Mouse (Mus musculus): ENCODE measurements at regions not wholly inside any gene's neighbourhood (a gene's known extent, or its start where the extent isn't known, plus 50 kb on each side); places are given as distances from the start of the nearest gene placed in this dataset.

DNA sequence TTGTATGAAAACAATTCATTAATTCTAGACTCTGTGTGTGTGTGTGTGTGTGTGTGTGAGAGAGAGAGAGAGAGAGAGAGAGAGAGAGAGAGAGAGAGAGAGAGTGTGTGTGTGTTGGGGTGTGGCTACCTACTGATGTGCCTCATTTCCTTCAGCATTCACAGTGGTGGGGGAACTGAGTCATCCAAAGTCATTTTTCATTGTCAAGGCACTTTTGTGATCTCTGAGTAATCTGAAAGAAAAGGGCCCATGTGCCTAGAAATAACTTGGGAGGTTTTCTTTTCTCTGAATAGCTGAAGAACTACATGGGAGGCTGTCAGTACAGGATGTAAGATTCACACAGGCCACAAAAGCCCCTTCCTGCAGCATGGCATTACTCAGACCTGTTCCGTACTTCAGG is 159.3 kb upstream of the Pter start:
- 69% methylated on average over 1 of the region's 1 CpGs for WGBS

DNA sequence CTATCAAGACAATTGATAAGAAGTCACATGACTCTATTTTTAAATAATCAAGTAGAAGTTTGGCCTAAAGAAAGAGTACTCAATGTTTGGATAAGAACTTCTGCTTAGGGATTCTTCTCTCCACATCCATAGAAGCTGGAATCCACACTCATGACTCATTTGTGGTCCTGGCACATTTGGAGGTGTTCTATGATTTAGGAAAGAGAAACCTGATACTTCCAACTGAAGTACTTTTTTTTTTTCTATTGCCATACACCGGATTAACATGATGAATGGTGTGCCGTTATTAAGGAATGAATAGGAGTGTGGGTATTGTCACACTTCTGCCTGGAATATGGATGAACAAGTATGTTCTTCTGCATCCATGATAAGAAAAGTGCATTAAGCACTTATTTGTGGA is 158.5 kb upstream of the Pter start:
- no peak for ATAC-seq (ENCODE audit: low FRiP score, low read depth)
- WGBS = 81% methylated on average over 2 of the region's 2 CpGs
- no peaks in the 10 kb centered on the region for H3K9me3 ChIP-seq

More for the DNA sequence above, 159.3 kb upstream of the Pter start:
- Histone ChIP-seq H3K27me3 (no peaks in the 10 kb centered on the region), H3K27ac (replicated peaks) (no peak overlapping the region), H3K4me2 (no peak overlapping the region), H3K36me3 (no peaks in the 10 kb centered on the region), H3K4me3 (no peak overlapping the region), H3K4me1 (replicated peaks) (no peaks in the 10 kb centered on the region), H3K9me3 (no peaks in the 10 kb centered on the region), H3K9ac (no peak overlapping the region)
- no peak for ATAC-seq (ENCODE audit: low FRiP score, low read depth)

DNA sequence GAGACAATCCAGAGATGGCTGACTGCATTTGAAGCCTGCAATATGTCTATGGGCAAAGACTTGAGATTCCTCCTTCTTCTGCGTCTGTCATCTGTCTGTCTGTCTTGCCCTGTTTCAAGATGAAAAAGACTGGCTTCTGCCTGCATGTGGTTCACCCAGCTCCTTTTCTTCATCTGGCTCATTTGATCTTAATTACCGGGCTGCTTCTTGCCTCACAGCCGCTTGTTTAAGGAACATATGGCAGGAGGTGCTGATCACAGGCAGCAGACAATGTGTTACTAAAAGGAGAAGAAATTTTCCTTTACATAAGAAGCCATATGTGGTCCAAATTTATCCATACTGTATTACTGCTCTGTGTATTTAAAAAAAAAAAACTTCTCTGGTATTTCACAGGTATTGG is 147.0 kb upstream of the Pter start:
- Histone ChIP-seq H3K27me3 (no peaks in the 10 kb centered on the region), H3K9me3 (no peaks in the 10 kb centered on the region), H3K4me2 (no peak overlapping the region), H3K4me1 (replicated peaks) (no peaks in the 10 kb centered on the region), H3K36me3 (no peaks in the 10 kb centered on the region), H3K27ac (replicated peaks) (no peak overlapping the region), H3K9ac (no peak overlapping the region), H3K4me3 (no peak overlapping the region)
- ATAC-seq (ENCODE audit: low FRiP score, low read depth) = no peak
- WGBS = 65% methylated on average over 3 of the region's 3 CpGs

More for the DNA sequence above, 158.5 kb upstream of the Pter start:
- no peak overlapping the region for H3K9ac ChIP-seq
- no peaks in the 10 kb centered on the region for H3K4me1 ChIP-seq (replicated peaks)
- no peak overlapping the region for H3K4me2 ChIP-seq
- H3K27me3 ChIP-seq = no peaks in the 10 kb centered on the region
- H3K27ac ChIP-seq (replicated peaks) = no peak overlapping the region
- no peaks in the 10 kb centered on the region for H3K36me3 ChIP-seq
- H3K4me3 ChIP-seq = no peak overlapping the region

DNA sequence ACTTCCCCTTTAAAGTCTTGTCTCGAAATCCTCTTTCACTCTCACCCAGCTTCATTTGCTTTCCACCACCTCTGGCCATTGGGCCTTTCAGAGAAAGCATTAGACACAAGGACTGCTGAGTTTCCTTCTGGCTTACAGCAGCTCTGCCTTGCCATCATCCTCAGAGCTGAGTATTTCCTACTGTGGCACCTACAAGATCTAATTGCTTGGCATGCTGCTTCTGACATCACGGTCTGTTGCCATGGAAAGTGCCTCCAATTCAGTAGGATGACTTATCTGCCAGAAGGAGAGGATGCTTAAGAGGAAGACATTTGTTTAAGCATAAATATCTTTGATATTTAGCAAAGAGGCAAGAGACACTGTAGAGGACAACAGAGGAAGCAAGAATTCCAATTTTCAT is 146.1 kb upstream of the Pter start:
- 75% methylated on average over 2 of the region's 2 CpGs for WGBS

DNA sequence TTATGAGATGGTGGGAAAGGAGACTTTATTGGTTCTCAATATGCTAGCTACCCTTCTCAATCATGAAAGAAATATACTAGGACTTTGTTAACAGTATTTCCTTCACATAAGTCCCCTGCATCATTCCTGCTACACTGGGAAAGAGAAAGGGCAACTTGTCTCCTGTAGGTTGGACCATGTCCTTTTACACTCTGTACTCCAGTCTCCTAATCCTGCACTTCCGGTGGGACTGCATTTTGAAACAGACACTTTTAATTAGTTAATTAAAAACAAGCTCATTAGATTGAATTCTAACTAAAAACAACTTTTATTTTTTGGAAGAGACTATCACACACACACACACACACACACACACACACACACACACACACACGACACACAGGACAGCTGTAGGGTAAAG is 131.2 kb upstream of the Pter start:
- Histone ChIP-seq H3K4me1 (replicated peaks) (no peaks in the 10 kb centered on the region), H3K4me2 (no peak overlapping the region), H3K27ac (replicated peaks) (no peak overlapping the region), H3K36me3 (no peaks in the 10 kb centered on the region), H3K9ac (no peak overlapping the region), H3K27me3 (no peaks in the 10 kb centered on the region), H3K4me3 (no peak overlapping the region), H3K9me3 (no peaks in the 10 kb centered on the region; the same call in 1 of the 2 replicates)
- ATAC-seq (ENCODE audit: low FRiP score, low read depth) = no peak
- 84% methylated on average over 2 of the region's 2 CpGs for WGBS

More for the DNA sequence above, 146.1 kb upstream of the Pter start:
- H3K27me3 ChIP-seq = no peaks in the 10 kb centered on the region
- H3K36me3 ChIP-seq = no peaks in the 10 kb centered on the region
- no peak overlapping the region for H3K9ac ChIP-seq
- no peaks in the 10 kb centered on the region for H3K4me1 ChIP-seq (replicated peaks)
- H3K9me3 ChIP-seq = no peaks in the 10 kb centered on the region
- ATAC-seq (ENCODE audit: low FRiP score, low read depth) = no peak
- H3K27ac ChIP-seq (replicated peaks) = no peak overlapping the region
- H3K4me2 ChIP-seq = no peak overlapping the region
- H3K4me3 ChIP-seq = no peak overlapping the region

DNA sequence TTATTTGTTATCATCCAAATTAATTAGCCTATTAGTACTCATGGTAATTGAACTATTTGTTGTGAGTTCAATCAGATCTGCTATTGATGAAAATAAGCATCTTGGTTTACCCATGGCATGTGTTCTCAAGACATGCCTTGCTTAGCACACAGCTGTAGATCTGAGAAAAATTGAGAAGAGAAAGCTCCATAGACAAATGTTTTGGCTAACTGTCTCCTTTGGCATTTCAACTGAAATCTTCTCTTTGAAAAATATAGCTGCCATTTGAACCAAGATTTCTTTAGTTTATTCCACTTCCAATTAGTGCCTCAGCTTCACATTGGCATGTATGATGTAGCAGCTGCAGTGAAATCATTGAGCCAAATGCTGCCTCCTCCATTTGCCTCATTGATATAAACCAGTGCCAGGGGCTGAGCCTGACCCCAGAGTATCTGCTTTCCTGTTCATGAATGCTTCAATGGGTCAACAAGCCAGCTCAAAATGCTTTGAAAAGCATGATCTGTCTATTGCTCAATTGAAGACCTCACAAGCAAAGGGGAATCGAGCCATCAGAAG is 126.1 kb upstream of the Pter start:
- no peaks in the 10 kb centered on the region for H3K36me3 ChIP-seq
- no peak overlapping the region for H3K9ac ChIP-seq
- no peak overlapping the region for H3K4me2 ChIP-seq
- no peaks in the 10 kb centered on the region for H3K4me1 ChIP-seq (replicated peaks)
- 78% methylated on average over 1 of the region's 1 CpGs for WGBS
- no peaks in the 10 kb centered on the region for H3K9me3 ChIP-seq
- no peak overlapping the region for H3K4me3 ChIP-seq
- no peak overlapping the region for H3K27ac ChIP-seq (replicated peaks)
- no peaks in the 10 kb centered on the region for H3K27me3 ChIP-seq
- no peak for ATAC-seq (ENCODE audit: low FRiP score, low read depth)

DNA sequence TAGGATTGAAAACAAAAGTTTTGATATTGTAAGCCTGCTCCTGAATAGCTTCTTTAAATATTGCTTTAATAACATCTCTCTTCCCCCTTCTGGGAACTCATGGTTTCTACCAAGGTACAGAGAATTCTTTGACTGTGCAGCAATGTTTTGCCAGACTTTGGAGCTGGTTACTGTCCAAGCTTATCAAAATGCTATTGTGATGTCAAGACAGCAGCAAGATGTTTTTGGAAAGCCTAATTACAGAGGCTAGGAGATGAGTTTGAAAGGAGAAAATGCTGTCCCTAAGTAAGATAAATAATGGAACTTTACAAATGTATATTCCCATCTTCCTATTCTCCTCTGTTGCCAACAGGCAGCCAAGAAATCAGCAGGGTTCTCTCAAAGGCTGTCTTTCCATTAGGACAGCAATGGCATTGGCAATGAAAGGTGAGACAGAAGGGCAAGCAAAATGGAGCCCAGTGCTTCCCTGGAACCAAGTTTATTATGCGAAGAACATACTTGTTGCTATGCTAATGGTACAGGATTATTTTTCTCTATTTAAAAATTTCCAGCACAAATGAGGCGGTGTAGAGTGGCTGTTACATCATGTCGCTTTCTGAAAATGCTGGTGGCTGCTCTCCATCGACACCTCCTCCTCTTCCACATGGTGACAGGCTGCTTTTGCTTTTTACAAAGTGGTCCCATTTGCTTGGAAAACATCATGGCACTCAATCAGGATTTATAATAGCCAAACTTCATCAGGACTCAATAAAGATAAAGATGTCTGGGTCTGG is 124.5 kb upstream of the Pter start:
- no peak overlapping the region for H3K9ac ChIP-seq
- H3K36me3 ChIP-seq = no peaks in the 10 kb centered on the region
- no peak for ATAC-seq (ENCODE audit: low FRiP score, low read depth)
- no peaks in the 10 kb centered on the region for H3K9me3 ChIP-seq
- H3K4me1 ChIP-seq (replicated peaks) = no peaks in the 10 kb centered on the region
- H3K4me3 ChIP-seq = no peak overlapping the region
- no peak overlapping the region for H3K27ac ChIP-seq (replicated peaks)
- H3K4me2 ChIP-seq = no peak overlapping the region
- WGBS = 88% methylated on average over 4 of the region's 4 CpGs
- H3K27me3 ChIP-seq = no peaks in the 10 kb centered on the region

DNA sequence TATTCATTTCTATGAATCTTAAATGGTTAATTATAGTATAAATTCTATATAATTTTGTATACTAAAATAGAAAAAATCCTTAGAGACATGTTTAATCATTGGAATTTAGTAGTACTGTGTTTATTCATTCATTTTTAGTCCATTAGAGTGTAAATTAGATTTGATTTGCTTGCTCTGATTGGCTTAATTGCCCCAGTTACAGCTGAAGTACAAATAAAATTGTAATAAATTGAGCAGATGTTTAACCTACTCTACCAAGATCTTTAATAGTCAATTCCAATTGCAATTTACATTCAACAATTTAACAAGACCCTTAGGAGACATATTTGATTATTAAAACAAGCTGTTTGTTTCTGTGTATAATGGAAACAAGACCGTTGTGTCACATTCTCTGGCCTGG is 121.2 kb upstream of the Pter start:
- Histone ChIP-seq H3K4me2 (no peak overlapping the region), H3K4me1 (replicated peaks) (no peaks in the 10 kb centered on the region), H3K27ac (replicated peaks) (no peak overlapping the region), H3K36me3 (no peaks in the 10 kb centered on the region), H3K27me3 (no peaks in the 10 kb centered on the region), H3K9ac (no peak overlapping the region), H3K4me3 (no peak overlapping the region), H3K9me3 (no peaks in the 10 kb centered on the region)
- 58% methylated on average over 1 of the region's 1 CpGs for WGBS
- ATAC-seq (ENCODE audit: low FRiP score, low read depth) = no peak

DNA sequence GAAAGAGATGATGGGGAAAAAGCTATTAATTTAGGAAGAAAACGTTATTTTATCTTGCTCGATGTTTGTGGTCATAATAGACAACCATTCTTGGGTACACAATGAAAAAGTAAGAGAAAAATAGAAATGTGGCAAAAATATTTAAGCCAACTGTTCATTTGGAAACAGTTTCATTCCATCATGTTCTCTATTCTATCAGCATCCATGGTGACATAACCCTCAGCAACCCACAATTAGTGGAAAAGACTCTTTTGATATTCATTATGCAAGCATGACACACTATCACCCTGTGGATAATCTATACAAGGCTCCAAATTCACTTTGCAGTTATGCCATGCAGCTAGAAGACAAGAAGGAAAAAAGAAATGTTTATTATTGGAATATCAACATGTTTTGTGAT is 118.7 kb upstream of the Pter start:
- H3K9me3 ChIP-seq = no peaks in the 10 kb centered on the region
- no peak overlapping the region for H3K4me2 ChIP-seq
- no peak for ATAC-seq (ENCODE audit: low FRiP score, low read depth)
- WGBS = 82% methylated on average over 2 of the region's 2 CpGs
- H3K27ac ChIP-seq (replicated peaks) = no peak overlapping the region
- H3K36me3 ChIP-seq = no peaks in the 10 kb centered on the region
- no peaks in the 10 kb centered on the region for H3K4me1 ChIP-seq (replicated peaks)
- no peak overlapping the region for H3K4me3 ChIP-seq
- no peak overlapping the region for H3K9ac ChIP-seq
- no peaks in the 10 kb centered on the region for H3K27me3 ChIP-seq

DNA sequence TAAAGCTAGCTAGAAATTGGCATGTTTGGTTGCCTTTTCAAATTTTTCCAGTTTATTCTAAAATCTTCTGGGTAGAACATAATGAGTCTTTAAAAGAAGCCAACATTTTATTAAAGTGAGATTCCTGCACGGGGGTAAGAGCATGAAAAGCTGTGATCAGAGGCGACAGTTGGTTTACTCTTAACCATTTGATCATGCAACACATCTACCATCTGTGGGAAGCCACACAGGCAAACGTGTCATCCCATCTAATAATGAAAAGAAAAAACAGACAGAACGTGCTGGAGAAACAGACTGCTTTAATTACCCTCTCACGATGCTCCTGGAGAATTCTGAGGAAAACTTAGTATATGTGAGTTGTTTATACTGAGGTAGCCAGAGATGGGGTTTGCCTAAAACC is 115.4 kb upstream of the Pter start:
- Histone ChIP-seq H3K36me3 (no peaks in the 10 kb centered on the region), H3K9me3 (no peaks in the 10 kb centered on the region), H3K27me3 (no peaks in the 10 kb centered on the region), H3K27ac (replicated peaks) (no peak overlapping the region), H3K9ac (no peak overlapping the region), H3K4me1 (replicated peaks) (no peaks in the 10 kb centered on the region), H3K4me2 (no peak overlapping the region), H3K4me3 (no peak overlapping the region)
- ATAC-seq (ENCODE audit: low FRiP score, low read depth) = no peak
- 77% methylated on average over 5 of the region's 5 CpGs for WGBS

DNA sequence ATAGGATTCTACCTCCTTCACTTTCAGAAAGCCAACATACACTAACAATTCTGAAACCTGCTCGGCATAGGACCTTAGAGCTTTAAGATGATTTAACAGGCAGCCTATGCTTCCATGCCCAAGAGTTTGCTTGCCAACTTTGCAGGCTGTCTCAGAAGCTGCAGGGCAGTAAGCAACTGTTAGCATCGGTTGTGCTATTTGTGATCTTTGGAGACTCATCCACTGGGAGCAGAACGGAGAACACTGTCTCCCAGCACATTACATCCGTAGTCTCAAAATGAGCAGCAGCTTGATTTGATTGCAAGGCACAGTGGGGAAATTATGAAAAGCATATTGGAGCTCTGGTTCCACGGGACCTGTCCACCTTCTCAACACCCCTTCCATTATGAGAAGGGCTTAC is 108.5 kb upstream of the Pter start:
- ATAC-seq (ENCODE audit: low FRiP score, low read depth) = no peak
- WGBS = 81% methylated on average over 5 of the region's 5 CpGs

DNA sequence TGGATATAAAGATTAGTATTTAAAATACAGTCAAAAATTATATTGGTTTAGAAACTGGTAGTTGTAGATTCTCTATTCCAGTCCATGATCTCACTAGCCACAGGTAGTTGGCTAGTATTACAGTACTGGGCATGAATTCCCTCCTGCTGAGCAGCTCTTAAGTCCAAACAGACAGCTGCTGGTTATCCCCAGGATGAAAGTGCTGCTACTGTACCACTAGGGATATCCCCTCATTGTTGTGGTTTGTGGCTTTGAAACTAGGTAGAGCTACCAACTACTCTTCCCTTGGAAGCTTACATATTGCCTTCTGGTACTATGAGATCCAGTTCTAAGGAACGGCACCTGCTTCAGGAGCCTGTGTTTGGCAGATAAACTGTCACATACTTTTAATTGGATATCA is 97.9 kb upstream of the Pter start:
- no peak for ATAC-seq (ENCODE audit: low FRiP score, low read depth)
- Histone ChIP-seq H3K4me2 (no peak overlapping the region), H3K4me1 (replicated peaks) (no peaks in the 10 kb centered on the region), H3K4me3 (no peak overlapping the region), H3K27me3 (no peaks in the 10 kb centered on the region), H3K9ac (no peak overlapping the region), H3K27ac (replicated peaks) (no peak overlapping the region), H3K9me3 (no peaks in the 10 kb centered on the region), H3K36me3 (no peaks in the 10 kb centered on the region)
- 85% methylated on average over 1 of the region's 1 CpGs for WGBS

More for the DNA sequence above, 108.5 kb upstream of the Pter start:
- Histone ChIP-seq H3K4me2 (no peak overlapping the region), H3K9me3 (no peaks in the 10 kb centered on the region), H3K4me3 (no peak overlapping the region), H3K27me3 (no peaks in the 10 kb centered on the region), H3K27ac (replicated peaks) (no peak overlapping the region), H3K9ac (no peak overlapping the region), H3K36me3 (no peaks in the 10 kb centered on the region), H3K4me1 (replicated peaks) (no peaks in the 10 kb centered on the region)

DNA sequence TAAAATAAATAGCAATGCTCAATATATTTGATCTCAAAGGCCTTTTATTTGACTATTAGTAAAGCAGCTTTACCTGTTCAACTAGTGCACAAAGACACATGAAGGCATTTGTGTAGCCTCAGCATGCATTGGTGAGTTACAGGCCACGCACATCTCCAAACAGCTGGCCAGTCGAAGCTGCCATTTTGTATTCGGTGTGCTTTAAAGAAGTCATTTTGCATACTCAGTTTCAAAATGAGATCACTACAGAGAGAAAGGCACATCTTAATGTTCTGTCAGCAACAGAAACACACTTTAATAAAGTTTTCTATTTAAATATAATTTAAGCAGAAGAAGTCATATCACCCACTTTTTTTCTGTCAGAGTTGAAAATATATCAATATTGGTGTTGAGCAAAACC is 90.3 kb upstream of the Pter start:
- Histone ChIP-seq H3K27me3 (no peaks in the 10 kb centered on the region), H3K36me3 (no peaks in the 10 kb centered on the region), H3K9ac (no peak overlapping the region), H3K9me3 (no peaks in the 10 kb centered on the region), H3K4me3 (no peak overlapping the region), H3K4me2 (no peak overlapping the region), H3K27ac (replicated peaks) (no peak overlapping the region), H3K4me1 (replicated peaks) (no peaks in the 10 kb centered on the region)
- 98% methylated on average over 3 of the region's 3 CpGs for WGBS
- ATAC-seq (ENCODE audit: low FRiP score, low read depth) = no peak

Measured in hindbrain, embryonic 15.5 days (tissue).